Mouse (Mus musculus) olfactory bulb, adult 2 months (tissue): ENCODE results near the gene Trim65.

Source experiments
- CTCF ChIP-seq: fragments of 200-500 bp; IDR thresholded peaks from 2 replicates; pipeline ENCODE4 v1.5.1; 2012; ENCODE audit warnings: low read depth, mild to moderate bottlenecking, low read length, moderate library complexity; ENCODE audit not compliant: insufficient read depth
- POLR2A ChIP-seq: fragments of 200-500 bp; IDR thresholded peaks from 2 replicates; pipeline ENCODE4 v1.6.1; 2012; ENCODE audit warnings: mild to moderate bottlenecking, low read depth, low read length, moderate library complexity; ENCODE audit not compliant: insufficient read depth

DNA sequence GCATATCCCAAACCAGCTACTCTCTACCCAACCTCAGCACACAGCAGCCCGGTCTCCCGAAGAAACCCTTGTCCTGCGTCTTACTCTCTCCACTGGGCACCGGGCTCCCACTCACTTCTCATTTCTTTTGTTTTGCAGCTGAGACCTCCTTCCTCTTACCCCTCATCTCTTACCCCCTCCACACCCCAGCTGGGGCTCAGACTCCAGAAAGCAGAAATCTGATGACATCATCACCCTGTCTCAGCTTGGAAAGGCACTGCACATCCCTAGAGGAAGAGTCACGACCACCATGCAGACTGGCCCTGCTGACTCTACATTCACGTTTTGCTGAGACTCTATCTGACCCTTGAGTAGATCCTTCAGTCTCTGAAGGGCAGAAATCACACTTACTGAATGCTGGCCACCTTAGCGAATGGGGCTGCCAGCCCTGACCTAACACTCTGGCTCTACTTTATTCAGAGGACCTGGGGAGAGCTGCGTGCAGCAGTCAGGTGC, 888 bp downstream of the Trim65 start:
- TF ChIP-seq CTCF, result no peak
- no peak; the same call in 1 of the 2 replicates for TF ChIP-seq POLR2A
